Comparison of ENCODE assay signal across 8 mouse cellular contexts in genomic region chr1:180848114-180848510, GRCm38 (mm10). TPM values are rescaled to one million over a fixed set of nuclear protein-coding genes. Genes with fewer than 3 reads are reported as not detected.
DNase-seq lines count a peak whose midpoint lies in the region; ATAC-seq lines count a peak whose summit lies in the region.

No protein-coding gene starts in this region.

- peaks cover 45% of the 10 kb centered on the region for H3K4me1 ChIP-seq in hindbrain, embryonic 15.5 days (replicated peaks)

- peak; percentile 94 for DNase-seq in adipocyte (ENCODE audit: low spot score)
- DNase-seq in gastrocnemius, adult 18-20 months (ENCODE audit: low spot score) = peak; percentile 74
- peak; percentile 72 for DNase-seq in left cerebral cortex, adult 11 months (ENCODE audit: low spot score)
- DNase-seq in lung, postnatal 36 days = peak; percentile 90
- peak; percentile 19 for DNase-seq in retina, postnatal 7 days (ENCODE audit: low read depth, low spot score)
- DNase-seq in thymus, postnatal 4 days = peak; percentile 68

- H3K4me2 ChIP-seq in hindbrain, embryonic 15.5 days = peak overlapping the region; percentile 62

- no peaks in the 10 kb centered on the region for H3K36me3 ChIP-seq in hindbrain, embryonic 15.5 days

- H3K27ac ChIP-seq in hindbrain, embryonic 15.5 days (replicated peaks) = peak overlapping the region; percentile 99

- peak overlapping the region; percentile 28 for H3K4me3 ChIP-seq in hindbrain, embryonic 15.5 days

- no peaks in the 10 kb centered on the region for H3K27me3 ChIP-seq in hindbrain, embryonic 15.5 days

- ATAC-seq in common myeloid progenitor, adult 5-6 weeks (replicated peaks; ENCODE audit: low read depth, poor library complexity, severe bottlenecking) = peak; percentile 46
- peak; percentile 73 for ATAC-seq in hindbrain, embryonic 15.5 days (ENCODE audit: low FRiP score, low read depth)

- WGBS in hindbrain, embryonic 15.5 days = under 1% methylated on average over 9 of the region's 9 CpGs

- H3K9me3 ChIP-seq in hindbrain, embryonic 15.5 days = no peaks in the 10 kb centered on the region

- H3K9ac ChIP-seq in hindbrain, embryonic 15.5 days = peak overlapping the region; percentile 43

RNA-seq across cellular contexts. Expression of gene Sde2, which starts 2.8 kb away (rescaled TPM):
- 42.4 and 47.0 TPM in 2 replicates for total RNA-seq in common myeloid progenitor, adult 5-6 weeks (2017)
- 1 to 10 TPM; 7.1 to 9.6 TPM for total RNA-seq in gastrocnemius, adult 18-20 months (2021)
- 26.6 and 29.3 TPM in 2 replicates for polyA plus RNA-seq in hindbrain, embryonic 15.5 days (2015; fragmentation: Nextera tagmentation; extraction: Ambion mirVana)

RNA-seq across cellular contexts. Expression of gene H3f3a, which starts 34.4 kb away (rescaled TPM):
- 1,892 and 2,280 TPM in 2 replicates for total RNA-seq in common myeloid progenitor, adult 5-6 weeks (2017)
- total RNA-seq in gastrocnemius, adult 18-20 months (2021) = 100 to 1,000 TPM; 285 to 302 TPM
- polyA plus RNA-seq in hindbrain, embryonic 15.5 days (2015; fragmentation: Nextera tagmentation; extraction: Ambion mirVana) = 2,665 and 2,688 TPM in 2 replicates

RNA-seq across cellular contexts. Expression of gene Lefty2, which starts 44.8 kb away (rescaled TPM):
- total RNA-seq in common myeloid progenitor, adult 5-6 weeks (2017) = not detected in 2 replicates
- not detected for total RNA-seq in gastrocnemius, adult 18-20 months (2021)
- 3.4 TPM in 2 replicates for polyA plus RNA-seq in hindbrain, embryonic 15.5 days (2015; fragmentation: Nextera tagmentation; extraction: Ambion mirVana)

RNA-seq across cellular contexts. Expression of gene Pycr2, which starts 56.0 kb away (rescaled TPM):
- total RNA-seq in common myeloid progenitor, adult 5-6 weeks (2017) = 20.5 and 30.5 TPM in 2 replicates
- 10 to 100 TPM in 1 of 2 experiments, 1 to 10 TPM in 1; 9.9 to 10.9 TPM for total RNA-seq in gastrocnemius, adult 18-20 months (2021)
- 73.6 and 83.6 TPM in 2 replicates for polyA plus RNA-seq in hindbrain, embryonic 15.5 days (2015; fragmentation: Nextera tagmentation; extraction: Ambion mirVana)

Comparison
In these comparisons a context has a peak if more than half of its experiments do, and no peak if none do; other contexts are left out.
1. Peak in every context shown above with its lines: DNase-seq, ATAC-seq, H3K4me3 ChIP-seq and H3K27ac ChIP-seq.
2. DNase-seq: peak in every context shown above with its lines; median percentile 94 in adipocyte; 90 in lung, postnatal 36 days; 74 in gastrocnemius, adult 18-20 months; 72 in left cerebral cortex, adult 11 months; 68 in thymus, postnatal 4 days; 19 in retina, postnatal 7 days.